Mouse (Mus musculus) midbrain, embryonic 14.5 days (tissue): ENCODE results near the gene Sept8. TPM values are rescaled to one million over a fixed set of nuclear protein-coding genes. Genes with fewer than 3 reads are reported as not detected.

Experiments used
- ATAC-seq: fragments of 200-750 bp; cut with Nextera tagmentation; 2 replicates; pipeline ENCODE4 v1.8.0; 2017; ENCODE audit warnings: moderate number of reproducible peaks, moderate library complexity; ENCODE audit not compliant: low FRiP score, low TSS enrichment
- DNase-seq: peaks from one replicate; pipeline ENCODE4 v3.0.0-alpha.2; 2015
- H3K27ac ChIP-seq: fragments of 300-500 bp; sonication (generic); replicated peaks from 2 replicates; pipeline ENCODE4 v1.5.1; 2014; ENCODE audit warnings: mild to moderate bottlenecking, low read depth, low read length, moderate library complexity
- H3K27me3 ChIP-seq: fragments of 300-500 bp; sonication (generic); 2 replicates; pipeline ENCODE4 v1.6.1; 2014; ENCODE audit warnings: low read length, control low read depth, mixed read lengths; ENCODE audit not compliant: control insufficient read depth, insufficient read depth
- H3K36me3 ChIP-seq: fragments of 300-500 bp; sonication (generic); 2 replicates; pipeline ENCODE4 v1.6.1; 2014; ENCODE audit warnings: low read length, control low read depth; ENCODE audit not compliant: control insufficient read depth, insufficient read depth
- H3K4me1 ChIP-seq: fragments of 300-500 bp; sonication (generic); 2 replicates; pipeline ENCODE4 v1.6.1; 2014; ENCODE audit warnings: mild to moderate bottlenecking, antibody characterized with exemption, low read length, control low read depth; ENCODE audit not compliant: control insufficient read depth, insufficient read depth
- H3K4me2 ChIP-seq: fragments of 300-500 bp; sonication (generic); 2 replicates; pipeline ENCODE4 v1.6.1; 2014; ENCODE audit warnings: mild to moderate bottlenecking, low read length, moderate library complexity
- H3K4me3 ChIP-seq: fragments of 300-500 bp; sonication (generic); replicated peaks from 2 replicates; pipeline ENCODE4 v1.5.1; 2014; ENCODE audit warnings: low read depth, low read length
- H3K9ac ChIP-seq: fragments of 300-500 bp; sonication (generic); replicated peaks from 2 replicates; pipeline ENCODE4 v1.6.1; 2014; ENCODE audit warnings: mild to moderate bottlenecking, low read length, moderate library complexity
- H3K9me3 ChIP-seq: fragments of 300-500 bp; sonication (generic); 2 replicates; pipeline ENCODE4 v1.6.1; 2016; ENCODE audit warnings: low read length, control low read depth, mixed read lengths; ENCODE audit not compliant: control insufficient read depth
- WGBS: fragments of 180-500 bp; shearing (Covaris S2); extraction: QIAGEN DNeasy Blood & Tissue Kit; methylation state at CpG from one replicate; pipeline ENCODE4 v1.1.7; 2014; 5-methylcytosine and 5-hydroxymethylcytosine counted together
- polyA plus RNA-seq: library from polyadenylated mRNA; unstranded; fragments of >200 nt; fragmentation: Nextera tagmentation; extraction: Ambion mirVana; gene quantifications from 2 replicates; pipeline ENCODE4 v1.2.1, GENCODE M21; 2014

Gene Sept8
- polyA plus RNA-seq = 13.0 and 16.5 TPM in 2 replicates

DNA sequence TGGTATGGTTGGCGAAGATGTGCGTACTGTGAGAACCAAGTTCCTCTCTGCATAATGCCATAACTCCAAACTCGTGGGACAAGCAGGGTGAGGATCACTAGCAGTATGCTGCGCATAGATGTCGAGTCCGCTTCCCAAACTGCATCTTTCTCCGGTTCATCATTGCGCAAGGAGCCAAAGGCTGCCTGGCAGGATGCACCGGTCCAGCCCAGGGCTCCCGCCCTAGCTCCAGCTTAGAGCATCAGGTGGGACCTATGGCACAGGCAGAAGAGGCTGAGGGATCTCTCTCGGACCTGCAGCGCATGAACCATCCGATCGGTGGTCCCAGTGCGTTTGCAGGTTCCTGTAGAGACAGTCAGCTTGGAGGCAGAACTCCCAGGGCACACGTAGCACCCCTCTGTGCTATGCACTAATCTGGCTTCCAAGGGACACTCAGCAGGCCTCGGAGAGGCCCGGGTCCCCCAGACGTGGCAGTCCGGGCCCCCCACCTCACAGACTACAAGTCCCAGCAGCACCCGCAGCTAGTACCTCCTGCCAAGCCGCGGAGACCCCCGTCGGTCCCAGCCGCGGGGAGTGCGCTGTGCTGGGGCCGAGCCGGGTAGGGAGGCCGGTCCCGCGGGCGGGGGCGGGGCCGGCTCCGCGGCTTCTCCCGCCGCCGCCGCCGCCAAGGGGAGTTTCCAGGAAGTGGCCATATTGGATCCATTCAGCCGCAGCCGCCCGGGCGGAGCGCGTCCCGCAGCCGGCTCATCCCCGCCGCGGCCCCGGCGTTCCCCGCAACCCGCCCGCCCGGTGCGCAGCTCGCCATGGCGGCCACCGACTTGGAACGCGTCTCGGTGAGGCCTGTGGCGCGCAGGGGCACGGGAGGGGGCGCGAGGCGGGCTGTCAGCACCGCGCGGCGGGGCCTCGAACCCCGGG is at the start of gene Sept8:
TSS of gene Sept8 (plus strand) at position 51 of the 915 bp plus-strand sequence.
- H3K36me3 ChIP-seq = no peaks in the 10 kb centered on the region
- peak within 1 kb of the TSS; percentile 66 for H3K9ac ChIP-seq
- peak; percentile 83 for DNase-seq
- no peaks in the 10 kb centered on the region for H3K9me3 ChIP-seq
- H3K4me1 ChIP-seq = peaks cover 15% of the 10 kb centered on the region
- 3% methylated on average over 79 of the region's 79 CpGs for WGBS
- H3K27me3 ChIP-seq = 0 out of 2 replicates have a peak, but pooled peaks cover 8% of the 10 kb centered on the region
- H3K4me2 ChIP-seq = peak within 1 kb of the TSS; percentile 76
- ATAC-seq = peak; percentile 82
- peak within 1 kb of the TSS; percentile 50 for H3K4me3 ChIP-seq
- H3K27ac ChIP-seq = peak within 1 kb of the TSS; percentile 8

GRCm38 (mm10) chr11:53469294-53469967 is 49.6 kb upstream of the Sept8 start:
- no peaks in the 10 kb centered on the region for H3K9me3 ChIP-seq
- DNase-seq (peak; percentile 13), ATAC-seq (0 out of 2 replicates have a peak, but pooled peaks have one; percentile 20)
- no peak overlapping the region for H3K27ac ChIP-seq
- no peaks in the 10 kb centered on the region for H3K36me3 ChIP-seq
- no peak overlapping the region for H3K4me3 ChIP-seq
- peaks cover 10% of the 10 kb centered on the region; the same call in 1 of the 2 replicates for H3K4me1 ChIP-seq
- H3K9ac ChIP-seq = no peak overlapping the region
- WGBS = 35% methylated on average over 16 of the region's 16 CpGs
- peaks cover 44% of the 10 kb centered on the region for H3K27me3 ChIP-seq
- peak overlapping the region; percentile 50; the same call in 1 of the 2 replicates for H3K4me2 ChIP-seq

- ATAC-seq (peak; percentile 80), DNase-seq (peak; percentile 95)
- peaks cover 10% of the 10 kb centered on the region; the same call in 1 of the 2 replicates for H3K4me1 ChIP-seq
- H3K4me3 ChIP-seq = peak within 1 kb of the TSS; percentile 16
- peak within 1 kb of the TSS; percentile 50 for H3K4me2 ChIP-seq
- peak within 1 kb of the TSS; percentile 14; the same call in 1 of the 2 replicates for H3K27ac ChIP-seq
- H3K27me3 ChIP-seq = peaks cover 38% of the 10 kb centered on the region
- H3K9ac ChIP-seq = peak within 1 kb of the TSS; percentile 13; the same call in 1 of the 2 replicates
- WGBS = 1% methylated on average over 29 of the region's 29 CpGs
- H3K36me3 ChIP-seq = no peaks in the 10 kb centered on the region
- H3K9me3 ChIP-seq = no peaks in the 10 kb centered on the region
These were observed 48.9 kb upstream of the Sept8 start, which contains the start of gene Gm9837 for GRCm38 (mm10) chr11:53469968-53470695. Gene Gm9837, minus strand, starts transcription at chr11:53470479.

DNA sequence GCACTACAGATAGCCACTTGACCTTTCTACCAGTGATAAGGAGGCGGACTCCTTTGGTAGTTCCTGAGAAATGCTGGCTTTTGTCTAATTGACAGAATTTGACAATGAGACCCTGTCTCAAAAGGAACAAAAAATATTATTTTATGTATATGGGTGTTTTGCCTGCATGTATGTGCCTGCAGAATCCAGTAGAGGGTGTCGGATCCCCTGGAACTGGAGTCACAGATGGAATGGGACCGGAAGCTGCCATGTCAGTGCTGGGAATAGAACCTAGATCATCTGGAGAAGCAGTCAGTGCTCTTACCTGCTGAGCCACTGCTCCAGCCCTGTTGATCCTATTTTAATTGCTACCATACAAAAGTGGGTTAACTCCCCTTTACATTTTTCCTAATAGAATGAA is 46.3 kb upstream of the Sept8 start:
- DNase-seq = no peak
- Histone ChIP-seq H3K9me3 (no peaks in the 10 kb centered on the region), H3K27ac (no peak overlapping the region), H3K4me1 (peaks cover 17% of the 10 kb centered on the region), H3K4me2 (no peak overlapping the region), H3K36me3 (no peaks in the 10 kb centered on the region), H3K4me3 (no peak overlapping the region), H3K27me3 (peaks cover 20% of the 10 kb centered on the region), H3K9ac (no peak overlapping the region)
- ATAC-seq = no peak
- WGBS = 81% methylated on average over 3 of the region's 3 CpGs

- H3K36me3 ChIP-seq = no peaks in the 10 kb centered on the region
- 2% methylated on average over 8 of the region's 8 CpGs for WGBS
- 0 out of 2 replicates have a peak overlapping the region, but pooled peaks have one; percentile 26 for H3K9ac ChIP-seq
- H3K27me3 ChIP-seq = peaks cover 49% of the 10 kb centered on the region
- peaks cover 15% of the 10 kb centered on the region for H3K4me1 ChIP-seq
- ATAC-seq = no peak
- H3K9me3 ChIP-seq = peaks cover 4% of the 10 kb centered on the region; the same call in 1 of the 2 replicates
- H3K4me3 ChIP-seq = peak overlapping the region; percentile 13; the same call in 1 of the 2 replicates
- H3K27ac ChIP-seq = peak overlapping the region; percentile 79
- DNase-seq = peak; percentile 67
- peak overlapping the region; percentile 48 for H3K4me2 ChIP-seq
These were observed 43.4 kb upstream of the Sept8 start for GRCm38 (mm10) chr11:53475620-53476019.

DNA sequence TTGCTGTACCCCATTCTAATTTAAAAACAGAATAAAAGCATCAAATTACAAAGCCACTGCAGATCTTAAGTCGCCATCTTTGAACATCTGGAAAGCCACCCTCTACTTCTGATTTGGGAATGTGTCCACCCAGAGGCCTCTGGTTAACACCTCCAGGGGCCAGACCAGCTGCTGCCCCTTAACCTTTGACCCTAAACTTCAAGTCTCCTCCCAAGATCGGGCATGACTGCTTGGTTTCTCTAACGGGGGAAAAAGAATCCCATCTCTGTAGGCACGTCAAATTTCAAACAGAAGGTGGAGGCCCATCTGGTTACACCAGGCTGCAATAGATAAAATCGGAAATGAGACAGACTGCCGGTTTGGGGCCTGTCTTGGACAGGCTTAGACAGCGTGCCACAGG is 41.2 kb upstream of the Sept8 start:
- H3K4me1 ChIP-seq = peaks cover 15% of the 10 kb centered on the region
- H3K9me3 ChIP-seq = peaks cover 4% of the 10 kb centered on the region; the same call in 1 of the 2 replicates
- H3K36me3 ChIP-seq = no peaks in the 10 kb centered on the region
- WGBS = 44% methylated on average over 7 of the region's 7 CpGs
- no peak overlapping the region for H3K4me2 ChIP-seq
- peaks cover 58% of the 10 kb centered on the region for H3K27me3 ChIP-seq
- no peak overlapping the region for H3K4me3 ChIP-seq
- DNase-seq = no peak
- no peak overlapping the region for H3K9ac ChIP-seq
- H3K27ac ChIP-seq = no peak overlapping the region
- ATAC-seq = no peak

DNA sequence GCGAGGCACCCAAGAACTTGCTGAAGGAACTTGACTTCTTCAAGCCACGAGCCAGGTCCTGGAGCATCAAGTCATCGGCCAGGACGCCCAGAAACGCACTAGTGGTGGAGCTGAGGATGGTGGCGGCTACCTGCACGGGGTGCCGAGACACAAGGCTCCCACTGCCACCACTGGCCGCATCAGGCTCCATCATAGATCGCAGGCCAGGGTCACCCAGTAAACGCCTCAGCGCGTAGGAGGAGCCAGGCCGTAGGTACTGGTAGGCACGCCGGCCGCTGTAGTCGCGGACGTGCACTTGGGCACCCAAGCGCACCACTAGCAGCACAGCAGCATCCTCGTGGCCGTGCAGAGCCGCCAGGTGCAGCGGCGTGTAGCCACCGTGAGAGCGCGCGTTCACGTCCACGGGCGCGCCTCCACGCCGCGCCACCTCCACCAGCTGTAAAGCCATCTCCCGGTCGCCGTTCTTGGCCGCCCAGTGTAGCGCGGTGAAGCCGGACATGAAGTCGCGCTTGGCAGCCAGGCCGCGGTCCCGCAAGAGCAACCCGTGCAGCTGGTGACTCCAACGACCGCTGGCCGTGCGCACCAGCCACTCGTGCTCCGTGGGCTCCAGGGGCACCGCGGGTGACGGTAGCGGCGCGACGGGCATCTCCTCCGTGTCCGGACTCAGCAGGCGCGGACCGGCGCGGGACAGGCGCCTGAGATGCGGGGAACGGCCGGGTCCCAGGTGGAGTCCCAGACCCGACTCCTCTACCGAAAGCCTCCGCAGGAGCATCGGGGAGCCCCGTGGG is 40.5 kb upstream of the Sept8 start:
- Histone ChIP-seq H3K4me3 (peak overlapping the region; percentile 42), H3K27ac (no peak overlapping the region), H3K4me1 (peaks cover 15% of the 10 kb centered on the region), H3K27me3 (peaks cover 64% of the 10 kb centered on the region), H3K36me3 (no peaks in the 10 kb centered on the region), H3K9ac (peak overlapping the region; percentile 34; the same call in 1 of the 2 replicates), H3K4me2 (peak overlapping the region; percentile 66), H3K9me3 (peaks cover 4% of the 10 kb centered on the region; the same call in 1 of the 2 replicates)
- no peak for ATAC-seq
- WGBS = 4% methylated on average over 79 of the region's 79 CpGs
- peak; percentile 51 for DNase-seq
